Mouse (Mus musculus): ENCODE measurements at regions not wholly inside any gene's neighbourhood (a gene's known extent, or its start where the extent isn't known, plus 50 kb on each side); places are given as distances from the start of the nearest gene placed in this dataset.

GRCm38 (mm10) chr17:84890871-84891599 is 65.5 kb upstream of the Ppm1b start:
- no peaks in the 10 kb centered on the region; the same call in 1 of the 2 replicates for H3K4me1 ChIP-seq
- H3K9me3 ChIP-seq: no peaks in the 10 kb centered on the region
- H3K9ac ChIP-seq: no peak overlapping the region
- H3K27ac ChIP-seq: no peak overlapping the region
- H3K36me3 ChIP-seq: no peaks in the 10 kb centered on the region
- ATAC-seq (ENCODE audit: insufficient number of reproducible peaks, insufficient read depth, low FRiP score, low TSS enrichment, low read depth): no peak
- no peaks in the 10 kb centered on the region for H3K27me3 ChIP-seq
- H3K4me2 ChIP-seq: no peak overlapping the region
- no peak overlapping the region for H3K4me3 ChIP-seq
- WGBS: 68% methylated on average over 12 of the region's 12 CpGs

GRCm38 (mm10) chr17:84893273-84894033 is 63.1 kb upstream of the Ppm1b start:
- Histone ChIP-seq H3K4me3 (no peak overlapping the region), H3K4me1 (no peaks in the 10 kb centered on the region; the same call in 1 of the 2 replicates), H3K4me2 (no peak overlapping the region), H3K36me3 (no peaks in the 10 kb centered on the region), H3K27ac (no peak overlapping the region), H3K9ac (no peak overlapping the region), H3K27me3 (no peaks in the 10 kb centered on the region), H3K9me3 (no peaks in the 10 kb centered on the region)
- no peak for ATAC-seq (ENCODE audit: insufficient number of reproducible peaks, insufficient read depth, low FRiP score, low TSS enrichment, low read depth)
- WGBS: 85% methylated on average over 16 of the region's 16 CpGs

DNA sequence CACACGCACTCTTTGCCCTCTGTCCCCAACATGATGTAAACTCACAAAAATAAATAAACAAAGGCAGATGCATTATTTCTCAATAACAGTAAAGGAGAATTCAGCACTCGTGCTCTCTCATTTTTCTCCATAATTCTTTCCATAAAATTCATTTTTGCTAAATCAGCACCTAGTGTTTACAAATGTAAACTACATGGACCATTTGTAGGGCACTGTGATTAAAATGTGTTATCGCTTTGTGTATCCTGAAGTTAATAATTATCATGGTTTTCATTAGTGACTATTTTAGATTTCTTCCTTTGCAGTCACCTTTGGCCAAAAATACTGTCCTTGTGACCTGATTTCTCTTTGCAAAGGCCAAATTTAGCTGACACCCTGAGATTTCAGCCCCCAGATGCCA is 61.0 kb upstream of the Ppm1b start:
- H3K27ac ChIP-seq: no peak overlapping the region
- ATAC-seq (ENCODE audit: insufficient number of reproducible peaks, insufficient read depth, low FRiP score, low TSS enrichment, low read depth): no peak
- 80% methylated on average over 3 of the region's 3 CpGs for WGBS

DNA sequence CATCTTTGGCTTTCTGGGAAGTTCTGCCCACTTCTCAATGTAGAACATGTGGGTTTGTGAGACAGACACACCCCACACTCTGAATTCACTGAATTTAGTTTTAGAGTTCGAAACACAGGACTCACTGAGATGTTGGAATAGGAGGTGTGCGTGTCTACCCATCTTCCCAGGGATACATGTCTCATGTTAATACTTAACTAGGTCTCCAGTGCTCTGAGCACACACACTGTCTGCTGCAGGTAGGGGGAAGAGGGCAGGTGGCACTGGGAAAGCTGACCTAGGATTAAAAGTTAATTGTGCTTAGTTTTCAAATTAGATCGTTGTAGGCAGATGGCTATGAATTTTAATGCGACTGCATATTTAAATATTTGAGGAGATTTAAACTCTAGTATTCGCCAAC is 60.0 kb upstream of the Ppm1b start:
- H3K9me3 ChIP-seq: no peaks in the 10 kb centered on the region
- no peaks in the 10 kb centered on the region for H3K36me3 ChIP-seq
- H3K27me3 ChIP-seq: no peaks in the 10 kb centered on the region
- no peaks in the 10 kb centered on the region for H3K4me1 ChIP-seq
- no peak overlapping the region for H3K27ac ChIP-seq
- 88% methylated on average over 5 of the region's 5 CpGs for WGBS
- no peak overlapping the region for H3K4me2 ChIP-seq
- no peak for ATAC-seq (ENCODE audit: insufficient number of reproducible peaks, insufficient read depth, low FRiP score, low TSS enrichment, low read depth)
- no peak overlapping the region for H3K9ac ChIP-seq
- no peak overlapping the region for H3K4me3 ChIP-seq

More for the DNA sequence above, 61.0 kb upstream of the Ppm1b start:
- Histone ChIP-seq H3K4me2 (no peak overlapping the region), H3K4me3 (no peak overlapping the region), H3K4me1 (no peaks in the 10 kb centered on the region; the same call in 1 of the 2 replicates), H3K36me3 (no peaks in the 10 kb centered on the region), H3K27me3 (no peaks in the 10 kb centered on the region), H3K9ac (no peak overlapping the region), H3K9me3 (no peaks in the 10 kb centered on the region)

GRCm38 (mm10) chr17:84898407-84898806 is 58.1 kb upstream of the Ppm1b start:
- Histone ChIP-seq H3K4me1 (no peaks in the 10 kb centered on the region), H3K36me3 (no peaks in the 10 kb centered on the region), H3K9me3 (no peaks in the 10 kb centered on the region), H3K27ac (no peak overlapping the region), H3K4me2 (no peak overlapping the region), H3K4me3 (no peak overlapping the region), H3K9ac (no peak overlapping the region), H3K27me3 (no peaks in the 10 kb centered on the region)
- no peak for ATAC-seq (ENCODE audit: insufficient number of reproducible peaks, insufficient read depth, low FRiP score, low TSS enrichment, low read depth)
- 91% methylated on average over 4 of the region's 4 CpGs for WGBS

- H3K9ac ChIP-seq: no peak overlapping the region
- no peak for ATAC-seq (ENCODE audit: insufficient number of reproducible peaks, insufficient read depth, low FRiP score, low TSS enrichment, low read depth)
- WGBS: 58% methylated on average over 9 of the region's 9 CpGs
Observed at GRCm38 (mm10) chr17:84903625-84904337, 52.8 kb upstream of the Ppm1b start.

More at GRCm38 (mm10) chr17:84903625-84904337, 52.8 kb upstream of the Ppm1b start:
- Histone ChIP-seq H3K4me2 (no peak overlapping the region), H3K27ac (no peak overlapping the region), H3K9me3 (no peaks in the 10 kb centered on the region), H3K4me3 (no peak overlapping the region), H3K27me3 (no peaks in the 10 kb centered on the region), H3K4me1 (no peaks in the 10 kb centered on the region), H3K36me3 (no peaks in the 10 kb centered on the region)
